Mouse (Mus musculus) regulatory T cell (primary cell): ENCODE results near the gene Ttc17.

Experiments
- in situ Hi-C: fragments of 300-600 bp; cut with MboI, MseI; formaldehyde crosslinking; loops from one replicate; pipeline ENCODE4 v1.15.1; 2025; ENCODE audit warnings: high pct_unique_total_duplicates

The Ttc17 gene

DNA sequence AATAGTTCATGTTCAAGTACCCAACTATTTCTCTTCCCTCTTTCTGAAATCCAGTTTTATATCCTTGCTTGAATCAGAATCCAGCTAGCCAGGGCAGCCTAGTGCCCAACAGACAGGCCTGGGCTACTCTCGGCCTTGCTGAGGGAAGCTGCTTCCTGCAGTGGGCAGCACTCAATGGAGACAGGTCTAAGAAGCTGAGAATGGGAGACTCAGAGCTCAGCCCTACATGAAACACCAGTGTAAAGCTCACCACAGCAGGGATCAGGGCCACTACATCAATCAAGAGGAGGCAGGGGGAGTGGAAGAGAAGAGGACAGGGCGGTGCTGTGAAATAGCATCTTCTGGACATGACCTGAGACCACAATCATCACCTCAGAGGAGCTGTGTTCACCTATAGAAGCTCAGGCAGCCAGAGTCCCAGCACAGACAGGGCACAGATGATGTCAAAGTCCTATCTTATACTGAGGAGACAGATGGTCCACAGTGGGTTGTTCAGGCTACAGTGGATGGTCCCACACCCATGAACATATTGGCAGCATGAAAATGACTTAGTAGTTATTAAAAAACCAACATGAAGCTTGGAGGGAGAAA is 25.3 kb downstream of the Ttc17 start:
- in situ Hi-C loops, result no loop called here

DNA sequence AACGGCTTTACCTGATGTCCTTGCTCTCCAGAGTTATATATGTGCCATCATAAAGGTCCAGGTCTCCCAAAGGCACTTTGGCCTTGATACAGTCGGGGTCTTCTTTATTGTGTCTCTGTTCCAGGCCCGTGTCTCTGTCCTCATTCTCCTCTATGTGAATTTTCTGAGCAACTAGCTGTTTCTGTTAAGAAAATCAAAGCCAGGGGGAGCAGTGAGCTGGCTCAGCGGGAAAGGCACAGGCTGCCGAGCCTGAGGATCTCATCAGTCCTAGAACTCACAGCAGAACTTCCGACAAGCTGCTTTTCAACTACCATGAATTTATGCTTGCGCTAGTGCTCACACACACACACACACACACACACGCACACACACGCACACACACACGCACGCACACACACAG is 27.8 kb downstream of the Ttc17 start:
- in situ Hi-C loops, result no loop called here

DNA sequence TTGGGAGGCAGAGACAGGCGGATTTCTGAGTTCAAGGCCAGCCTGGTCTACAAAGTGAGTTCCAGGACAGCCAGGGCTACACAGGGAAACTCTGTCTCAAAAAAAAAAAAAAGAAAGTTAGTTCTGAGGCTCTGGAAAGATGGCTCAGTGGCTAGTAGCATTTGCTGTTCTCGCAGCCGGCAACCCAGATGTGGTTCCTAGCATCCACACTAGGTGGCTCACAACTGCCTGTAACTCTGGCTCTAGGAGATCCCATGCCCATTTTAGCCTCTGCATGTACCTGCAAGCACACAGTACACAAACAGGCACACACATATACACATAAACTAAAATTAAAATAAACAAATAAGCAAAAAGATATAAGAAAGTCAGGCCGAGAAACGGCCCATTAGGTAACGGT is 35.4 kb downstream of the Ttc17 start:
- in situ Hi-C loops, result no loop called here

DNA sequence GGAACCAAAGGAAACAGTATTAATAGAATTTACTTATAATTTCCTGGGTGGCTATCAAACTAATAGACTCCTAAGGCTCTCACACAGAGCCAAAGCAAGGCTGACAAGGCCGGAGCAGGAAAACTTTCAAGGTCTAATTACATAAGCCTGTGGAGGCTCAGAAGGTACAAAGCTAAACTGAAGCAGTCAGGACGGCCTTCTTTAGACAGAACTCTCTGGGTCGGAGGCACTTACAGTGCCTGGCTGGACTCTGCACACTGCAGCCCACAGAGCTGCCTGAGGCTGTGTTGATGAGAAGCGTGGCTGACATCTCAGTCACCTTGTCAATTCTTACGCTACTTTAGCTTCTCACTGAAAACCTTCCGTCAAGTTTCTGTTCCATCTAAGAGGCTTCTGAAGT is 42.7 kb downstream of the Ttc17 start:
- in situ Hi-C loops, result no loop called here

DNA sequence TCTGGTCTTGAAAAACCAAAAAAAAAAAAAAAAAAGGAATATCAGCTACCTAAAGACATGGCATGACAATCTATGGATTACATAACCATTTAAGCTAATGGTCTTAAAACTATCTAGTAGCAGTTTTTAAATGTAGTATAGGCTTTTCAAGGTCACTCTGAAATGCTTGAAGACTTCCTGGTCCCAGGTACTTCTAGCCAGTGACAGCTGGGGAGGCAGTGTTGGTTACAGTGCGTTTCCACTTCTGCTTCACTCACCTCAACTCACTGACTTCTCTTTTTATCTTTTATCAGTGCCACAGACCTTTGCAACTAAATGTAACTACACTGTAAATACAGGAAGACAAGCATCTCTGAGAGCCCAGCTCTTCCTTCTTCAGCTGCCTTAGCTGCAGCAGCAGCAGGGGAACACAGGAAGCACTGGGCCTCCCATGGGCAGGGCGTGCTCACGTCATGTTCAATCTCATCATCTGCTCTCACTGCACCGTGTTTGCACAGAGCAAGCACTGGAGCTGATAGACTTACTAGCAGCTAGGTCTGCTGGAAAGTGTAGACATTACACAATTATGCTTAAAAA is 46.0 kb downstream of the Ttc17 start:
- in situ Hi-C loops, result no loop called here

DNA sequence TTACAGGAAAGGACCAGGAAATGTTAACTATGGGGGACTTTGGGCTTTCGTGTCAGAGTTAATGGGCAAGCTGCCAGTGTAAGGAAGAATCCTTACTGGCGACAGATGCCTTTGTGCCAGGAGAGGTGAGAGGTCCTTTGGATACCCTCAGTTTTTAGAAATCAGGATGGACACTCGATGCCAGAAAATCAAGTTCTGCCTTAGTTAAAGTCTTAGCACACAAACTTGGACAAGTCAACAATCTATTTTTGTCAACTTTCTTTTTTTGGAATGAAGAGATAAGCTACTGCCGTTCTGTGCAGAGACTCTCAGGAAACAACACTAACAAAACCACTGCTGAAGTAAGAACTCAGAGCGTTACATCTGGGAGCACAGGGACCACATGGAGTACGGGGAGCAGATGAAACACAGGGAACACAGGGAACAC is 58.3 kb downstream of the Ttc17 start:
- in situ Hi-C loops, result no loop called here

DNA sequence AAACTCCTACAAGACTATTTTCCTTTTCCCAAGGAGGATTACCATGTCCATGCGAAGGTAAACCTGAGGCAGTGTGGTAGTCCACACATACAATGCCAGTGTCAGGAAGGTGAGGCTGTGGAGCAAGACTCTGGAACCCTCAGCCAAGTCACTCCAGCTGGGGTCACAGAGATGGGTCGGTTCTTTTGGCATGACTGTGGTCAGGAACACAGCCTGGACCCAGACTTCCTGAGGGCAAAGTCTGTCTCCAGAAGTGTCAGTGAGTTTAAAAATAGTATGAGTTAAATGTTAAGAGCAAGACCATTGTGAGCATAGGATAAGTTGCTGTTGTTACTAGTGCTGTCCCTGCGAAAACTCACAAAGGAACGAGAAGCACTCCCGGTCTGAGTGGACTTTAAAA is 59.7 kb downstream of the Ttc17 start:
- in situ Hi-C loops, result no loop called here

DNA sequence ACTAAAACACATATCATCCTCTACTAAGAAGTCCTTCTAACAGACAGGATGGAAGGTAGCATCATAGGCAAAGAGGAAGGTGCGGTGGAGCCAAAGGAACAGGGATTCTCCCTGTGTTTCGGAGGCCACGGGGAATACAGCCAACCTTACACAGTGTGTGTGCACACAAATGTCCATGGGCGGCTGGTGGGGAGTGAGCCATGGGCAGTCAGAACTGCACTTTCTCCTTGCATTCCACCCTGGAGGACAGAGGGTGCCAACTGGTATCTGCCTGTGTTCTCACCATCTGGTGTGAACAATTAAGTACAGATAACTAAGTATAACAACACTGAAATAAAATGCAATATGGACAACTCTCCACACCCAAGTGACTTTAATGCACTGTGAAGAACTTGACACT is 61.9 kb downstream of the Ttc17 start:
- in situ Hi-C loops, result no loop called here

DNA sequence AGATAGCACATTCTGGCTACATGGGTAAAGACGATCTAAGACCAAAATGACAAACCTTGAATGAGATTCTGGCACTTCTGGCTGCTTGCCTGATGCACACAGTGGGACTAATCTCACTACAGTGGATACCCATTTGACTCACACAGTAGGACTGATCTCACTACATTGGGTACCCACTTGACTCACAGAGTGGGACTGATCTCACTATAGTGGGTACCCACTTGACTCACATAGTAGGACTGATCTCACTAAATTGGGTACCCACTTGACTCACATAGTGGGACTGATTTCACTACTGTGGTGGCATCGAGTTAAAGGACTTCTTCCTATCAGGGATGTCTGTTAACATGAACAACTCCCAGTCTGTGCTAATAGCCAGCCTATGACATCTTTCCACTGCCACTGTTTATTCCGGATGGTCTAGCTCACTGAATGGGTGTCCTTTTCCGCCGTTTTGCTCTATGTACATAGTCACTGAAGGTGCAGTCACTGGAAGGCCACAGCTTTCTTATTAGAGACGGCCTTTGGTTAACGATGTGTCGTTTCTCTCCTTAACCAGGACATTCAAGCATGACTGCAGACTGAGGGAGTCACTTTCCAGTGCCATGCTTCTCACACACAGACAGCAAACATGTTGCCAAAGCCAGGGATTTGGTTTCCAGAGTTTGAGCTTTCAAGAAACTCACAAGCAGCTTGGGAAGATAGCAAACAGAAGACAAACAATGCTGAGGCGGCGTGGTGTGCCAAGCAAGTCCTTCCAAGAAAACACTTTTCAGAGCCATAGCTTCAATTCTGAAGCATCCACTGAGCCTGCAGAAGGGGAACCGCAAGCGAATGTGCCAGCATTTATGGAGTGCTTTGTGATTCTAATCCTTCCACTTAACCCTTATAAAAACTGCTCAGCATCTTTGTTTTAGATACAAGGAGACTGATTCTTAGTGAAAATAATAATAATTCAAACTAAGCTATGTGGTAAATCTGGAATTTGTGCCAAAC is 62.9 kb downstream of the Ttc17 start:
- in situ Hi-C loops, result no loop called here

DNA sequence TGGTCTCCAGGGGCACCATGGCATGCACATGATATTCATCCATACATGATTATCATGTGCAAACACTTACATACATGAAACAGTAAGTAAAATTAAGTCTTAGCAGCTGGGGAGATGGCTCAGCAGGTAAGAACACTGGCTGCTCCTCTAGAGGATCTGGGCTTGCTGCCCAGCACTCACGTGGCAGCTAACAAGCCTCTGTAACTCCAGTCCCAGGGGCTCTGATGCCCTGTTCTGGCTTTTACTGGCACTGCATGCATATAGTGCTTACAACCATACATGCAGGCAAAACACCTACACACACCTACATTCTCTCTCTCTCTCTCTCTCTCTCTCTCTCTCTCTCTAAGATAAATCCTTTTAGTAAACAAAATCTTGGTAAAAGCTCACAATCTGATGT is 65.7 kb downstream of the Ttc17 start:
- in situ Hi-C loops, result no loop called here

DNA sequence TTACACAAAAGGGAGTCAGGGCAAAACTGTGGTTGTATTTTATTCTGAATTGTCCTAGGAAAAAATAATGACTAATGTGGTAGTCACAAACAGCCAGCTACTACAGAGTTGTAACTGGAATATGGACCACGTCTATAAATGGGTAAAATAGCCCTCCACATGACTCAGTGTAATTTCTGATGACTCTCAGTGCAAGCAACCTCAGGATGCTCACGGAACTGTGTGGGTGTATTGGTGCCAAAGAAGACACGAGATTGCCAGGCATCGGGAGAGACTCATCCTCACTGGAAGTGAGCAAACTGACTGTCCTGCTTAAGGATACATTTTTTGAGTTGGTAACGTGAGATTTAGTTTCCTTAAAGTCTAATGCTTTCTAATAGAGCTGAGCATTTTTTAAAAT is 67.0 kb downstream of the Ttc17 start:
- in situ Hi-C loops, result no loop called here

DNA sequence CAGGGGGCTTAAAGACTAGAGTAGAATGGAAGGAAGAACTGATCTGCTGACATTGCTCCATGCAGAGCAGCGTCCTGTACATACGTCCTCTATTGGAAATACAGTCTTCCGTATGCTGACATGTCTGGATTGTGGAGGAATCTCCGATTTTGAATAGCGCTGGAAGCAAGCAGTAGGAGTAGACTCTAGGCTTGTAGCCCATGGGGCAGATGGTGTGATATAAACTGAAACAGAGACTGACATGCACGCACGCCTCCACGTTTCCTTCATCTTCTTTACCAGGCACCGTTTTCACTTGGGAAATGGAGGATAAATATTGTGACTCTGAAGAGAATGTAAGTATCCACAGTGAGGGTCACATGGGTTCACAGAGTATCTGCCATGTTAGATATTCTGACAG is 70.2 kb downstream of the Ttc17 start:
- in situ Hi-C loops, result no loop called here

DNA sequence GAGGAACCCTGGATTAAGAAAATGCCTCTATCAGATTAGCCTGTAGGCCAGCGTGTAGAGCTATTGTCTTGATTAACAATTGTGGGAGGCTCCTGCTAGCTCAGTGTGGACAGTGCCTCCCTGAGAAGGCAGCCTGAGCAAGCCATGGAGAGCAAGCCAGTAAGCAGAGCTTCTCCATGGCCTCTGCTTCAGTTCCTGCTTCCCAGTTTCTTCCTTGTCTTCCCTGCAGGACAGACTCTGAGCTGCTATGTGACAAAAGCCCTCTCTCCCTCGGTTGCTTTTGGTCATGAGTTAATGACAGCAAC is 71.8 kb downstream of the Ttc17 start:
- in situ Hi-C loops, result no loop called here

DNA sequence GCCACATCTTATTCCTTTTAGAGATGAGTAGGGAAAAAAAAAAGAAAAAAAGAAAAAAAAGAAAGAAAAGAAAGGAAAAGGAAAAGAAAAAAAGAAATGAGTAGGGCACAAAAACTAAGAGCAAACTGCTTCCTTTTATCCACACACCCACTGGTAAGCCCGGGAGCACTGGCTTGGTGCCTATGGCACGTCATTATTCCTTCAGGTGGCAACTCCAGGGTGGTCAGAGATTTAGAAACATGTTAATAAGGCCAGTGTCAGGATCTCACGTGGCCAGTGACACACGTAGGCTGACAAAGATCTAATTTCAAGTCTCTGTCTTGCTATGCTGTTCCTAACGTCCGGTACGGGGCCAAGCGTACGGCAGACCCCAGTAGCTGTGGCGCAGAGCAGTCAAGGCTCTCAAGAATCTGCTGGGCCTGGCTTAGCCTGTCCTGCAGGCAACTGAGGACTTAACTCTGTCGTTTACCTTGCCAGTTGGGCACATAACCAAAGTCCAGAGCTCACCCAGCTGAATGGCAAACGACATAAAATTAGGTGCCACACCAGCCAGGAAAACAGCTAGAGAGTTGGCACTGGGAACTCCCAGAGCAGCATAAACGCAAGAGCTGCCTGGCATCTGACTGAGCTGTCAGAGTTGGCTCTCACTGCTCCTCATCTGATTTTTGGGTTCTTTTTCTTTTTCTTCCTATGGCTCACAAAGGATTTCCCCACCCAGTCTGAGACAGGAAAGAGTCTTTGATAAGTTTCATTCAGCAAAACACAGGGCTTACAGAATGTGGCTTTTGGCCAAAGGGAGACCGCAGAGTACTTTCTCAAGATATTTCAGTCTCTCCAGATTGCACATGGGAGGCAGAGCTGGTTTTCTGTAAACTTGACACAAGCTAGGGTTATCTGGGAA is 72.4 kb downstream of the Ttc17 start:
- in situ Hi-C loops, result no loop called here

DNA sequence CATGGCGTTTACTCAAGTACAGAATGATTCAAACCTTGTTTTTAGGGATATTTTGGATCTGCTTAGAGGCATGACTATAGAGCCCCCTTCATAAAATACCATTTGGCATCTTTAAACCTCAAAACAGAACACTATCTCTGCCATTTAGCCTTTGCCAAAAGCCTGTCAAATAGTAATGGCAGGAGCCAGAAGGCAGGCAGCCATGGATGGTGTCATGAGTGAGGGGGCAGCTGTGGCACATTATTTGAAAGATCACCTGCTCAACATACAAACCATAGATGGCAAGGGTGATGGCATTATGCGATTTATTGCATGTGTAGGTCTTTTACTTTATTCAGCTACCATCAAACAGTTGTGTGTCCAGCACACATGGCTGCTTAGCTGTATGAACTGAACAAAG is 73.4 kb downstream of the Ttc17 start:
- in situ Hi-C loops, result no loop called here

DNA sequence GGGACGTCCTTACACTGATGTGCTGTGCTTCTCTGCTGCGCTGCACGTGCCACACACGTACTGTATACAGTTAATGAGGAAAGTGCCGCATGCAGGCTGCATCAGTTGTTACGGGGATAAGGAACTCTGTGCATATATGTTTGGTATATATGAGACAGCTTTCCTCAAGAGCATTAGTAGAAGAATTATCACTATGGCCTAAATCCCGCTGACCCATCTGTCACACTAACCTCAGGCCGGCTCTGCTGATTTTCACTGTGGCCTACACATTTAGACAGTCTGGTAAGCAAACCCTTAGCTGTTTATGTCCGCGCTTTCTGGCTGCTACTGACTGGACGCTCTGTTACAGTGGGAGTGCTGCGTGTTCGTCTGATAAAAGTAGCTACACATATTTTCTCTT is 77.2 kb downstream of the Ttc17 start:
- in situ Hi-C loops, result no loop called here

DNA sequence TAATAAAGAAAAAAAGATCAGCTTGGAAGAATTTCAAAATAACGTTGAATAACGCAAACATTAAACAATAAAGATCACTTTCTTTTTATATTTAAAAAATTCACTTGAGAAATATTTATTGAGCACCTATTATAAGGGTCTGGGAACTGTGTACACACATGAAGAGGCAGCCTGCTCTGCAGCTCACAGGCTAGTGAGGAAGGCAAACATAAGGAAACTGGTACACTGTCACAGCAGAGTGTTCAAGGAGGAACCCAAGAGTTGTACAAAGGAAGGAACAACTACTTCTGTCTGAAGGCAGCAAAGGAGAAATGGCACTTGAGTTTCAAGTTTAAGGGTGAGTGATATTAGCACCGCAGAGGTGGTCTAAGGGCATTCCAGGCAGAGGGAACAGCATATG is 78.7 kb downstream of the Ttc17 start:
- in situ Hi-C loops, result no loop called here

DNA sequence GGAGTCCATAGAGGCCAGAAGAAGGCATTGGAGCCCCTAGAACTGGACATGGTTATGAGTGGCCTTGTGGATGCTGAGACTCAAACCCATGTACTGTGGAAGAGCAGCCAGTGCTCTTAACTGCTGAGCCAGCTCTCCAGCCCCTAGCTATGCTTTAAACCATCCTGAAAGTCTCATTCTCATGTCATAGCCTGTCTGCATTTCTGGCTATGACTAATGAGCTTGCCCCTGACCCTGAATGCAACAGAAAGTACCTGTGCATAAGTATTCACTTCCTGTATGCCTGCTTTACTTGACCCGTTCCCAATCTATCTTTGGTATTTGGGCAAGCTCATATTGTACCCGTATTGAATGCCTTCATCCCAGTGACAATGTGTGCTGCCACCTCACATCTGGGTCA is 86.7 kb downstream of the Ttc17 start:
- in situ Hi-C loops, result no loop called here

DNA sequence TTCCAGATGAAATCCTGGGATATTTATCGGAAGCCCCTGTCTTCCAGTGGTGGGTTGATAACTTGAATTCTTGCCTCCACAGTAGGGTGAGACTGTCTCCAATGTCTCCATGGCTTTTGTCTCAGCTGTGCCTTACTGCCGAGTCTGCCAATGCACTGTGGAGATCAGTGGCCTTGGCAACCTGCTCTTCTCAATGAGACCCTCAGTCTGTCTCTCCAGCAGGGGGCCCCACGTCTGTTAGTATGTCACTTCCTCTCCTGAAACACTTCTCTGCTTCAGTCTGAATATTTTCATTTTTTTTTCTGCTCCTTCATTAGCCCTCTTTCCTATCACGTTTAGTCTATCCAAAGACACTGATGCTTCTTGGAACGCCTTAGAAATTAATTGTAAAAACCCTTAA is 90.0 kb downstream of the Ttc17 start:
- in situ Hi-C loops, result no loop called here

DNA sequence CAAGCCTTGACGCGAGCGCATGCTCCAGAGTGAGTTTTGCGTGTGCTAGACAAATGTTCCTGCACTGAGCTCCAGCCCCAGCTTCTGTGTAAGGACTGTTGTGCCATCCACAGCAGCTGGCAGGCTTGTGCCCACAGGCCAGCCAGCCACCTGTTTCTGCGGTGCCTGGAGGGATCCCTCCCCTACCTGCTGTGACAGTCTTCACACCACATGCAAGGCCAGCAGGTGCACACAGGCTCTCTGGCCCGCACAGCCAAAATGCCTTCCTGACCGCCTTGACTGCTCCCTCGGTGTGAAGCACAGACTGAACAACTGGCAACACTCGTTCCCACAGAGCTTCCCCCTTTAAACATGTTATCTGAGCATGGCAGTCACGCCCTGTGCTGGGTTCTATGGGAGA is 102.5 kb downstream of the Ttc17 start:
- in situ Hi-C loops, result no loop called here

DNA sequence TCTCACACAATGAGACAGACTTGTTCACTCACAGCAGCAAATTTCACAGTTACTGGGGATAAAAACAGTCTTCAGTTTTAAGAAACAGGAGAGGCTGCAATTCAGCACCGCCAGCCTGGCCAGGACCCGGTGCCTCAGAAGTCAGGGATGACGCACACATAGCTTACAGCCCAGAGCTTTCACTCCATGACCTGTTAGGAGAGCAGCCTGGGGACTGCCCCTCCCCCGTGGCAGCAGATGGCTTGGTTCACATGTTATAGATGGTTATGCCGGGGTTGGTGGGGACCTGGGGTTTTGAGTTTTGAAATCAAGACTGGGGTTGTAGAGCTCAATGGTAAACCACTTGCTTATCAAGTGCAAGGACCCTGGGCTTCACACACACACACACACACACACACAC is 104.1 kb downstream of the Ttc17 start:
- in situ Hi-C loops, result no loop called here

DNA sequence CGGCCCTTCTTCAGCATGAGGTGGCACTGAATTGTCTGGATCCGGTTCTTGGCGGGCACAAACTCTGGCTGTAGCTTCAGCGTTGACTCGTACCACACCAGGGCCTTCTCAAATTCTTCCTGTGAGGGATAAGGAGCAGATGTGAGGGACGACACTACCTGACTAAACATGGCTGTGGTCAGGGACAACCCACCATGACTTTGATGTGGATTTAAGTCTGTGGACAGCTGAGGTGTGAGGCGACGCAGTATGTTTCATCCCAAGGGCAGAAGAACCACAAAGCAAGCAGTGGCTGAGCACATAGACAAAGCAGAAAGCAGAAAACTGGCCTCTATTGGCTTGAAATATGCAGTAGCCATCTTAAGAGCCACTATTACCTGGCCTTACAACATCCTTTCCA is 104.7 kb downstream of the Ttc17 start:
- in situ Hi-C loops, result no loop called here
